Mouse (Mus musculus) activated CD4-positive, CD25-positive, alpha-beta regulatory T cell (primary cell): ENCODE data around the gene Olfr434. TPM values are rescaled to one million over a fixed set of nuclear protein-coding genes. Genes with fewer than 3 reads are reported as not detected.

ENCODE experiments used
- polyA plus RNA-seq, 2 experiments: library from polyadenylated mRNA; unstranded; fragments of 100-300 nt; shearing (Covaris generic); gene quantifications; one replicate each; pipeline ENCODE4 v1.2.1; 2017

The Olfr434 gene
- not detected for polyA plus RNA-seq

DNA sequence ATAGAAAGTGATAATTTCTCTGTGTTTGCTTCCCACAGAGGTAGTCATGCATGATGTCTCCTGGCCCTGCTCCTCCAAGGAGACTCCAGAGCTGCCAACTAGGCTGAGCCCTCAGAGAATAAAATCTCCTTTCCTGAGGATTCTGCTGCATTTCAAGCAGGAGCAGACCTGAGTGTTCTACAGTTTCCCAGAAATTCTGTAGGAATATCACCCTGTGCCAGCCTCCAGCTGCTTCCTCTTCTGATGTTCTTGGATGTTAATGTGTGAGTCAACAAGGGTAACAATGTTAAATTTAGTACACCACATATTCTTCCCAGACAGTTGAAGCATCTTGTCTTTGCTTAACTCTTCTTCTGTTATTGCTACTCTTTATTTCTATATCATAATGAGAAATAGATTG is at the start of gene Olfr434:
Gene Olfr434 (plus strand): TSS at position 149 of the 400 bp plus-strand sequence.

DNA sequence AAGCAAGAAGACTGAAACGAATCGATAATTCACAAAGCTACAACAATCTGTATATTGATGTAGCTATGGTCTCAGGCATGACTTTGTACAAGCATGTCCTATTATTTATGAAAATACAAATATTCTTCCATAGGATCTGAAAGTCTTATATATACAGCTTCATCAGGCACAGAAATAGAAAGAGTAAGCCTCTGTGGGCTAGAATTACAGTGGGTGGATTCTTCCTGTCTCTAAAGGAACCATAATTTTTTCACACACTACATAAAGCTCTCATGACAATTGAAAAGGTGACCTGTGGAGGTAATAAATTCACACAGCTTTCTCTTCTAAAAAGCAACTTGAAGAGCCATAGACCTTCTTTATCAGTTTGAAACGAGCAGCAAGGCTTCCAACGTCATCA is 41.0 kb upstream of the Olfr434 start, which contains the start of gene Olfr13:
Gene Olfr13 (plus strand): TSS at position 301 of the 400 bp plus-strand sequence.

DNA sequence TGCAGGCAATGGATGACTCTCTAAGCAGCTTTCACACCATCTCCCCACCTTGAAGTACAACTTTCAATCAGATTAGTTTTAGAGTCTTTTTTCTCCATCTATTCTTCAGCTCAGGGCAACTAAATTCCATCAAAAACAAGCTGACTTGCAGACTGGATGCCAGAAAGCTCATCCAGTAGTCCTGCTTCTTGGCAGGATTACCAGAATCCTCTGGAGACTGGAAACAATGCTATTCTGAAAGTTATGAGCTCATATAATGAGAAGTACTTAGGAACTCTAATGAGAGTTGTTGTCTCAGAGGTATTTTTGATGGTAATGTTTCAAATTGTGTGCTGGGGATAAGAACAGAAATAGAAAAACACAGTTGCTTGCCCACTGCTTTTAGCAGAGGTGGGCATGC is 16.0 kb upstream of the Olfr434 start, which contains the start of gene Olfr435:
Gene Olfr435 (plus strand): TSS at position 366 of the 400 bp plus-strand sequence.

DNA sequence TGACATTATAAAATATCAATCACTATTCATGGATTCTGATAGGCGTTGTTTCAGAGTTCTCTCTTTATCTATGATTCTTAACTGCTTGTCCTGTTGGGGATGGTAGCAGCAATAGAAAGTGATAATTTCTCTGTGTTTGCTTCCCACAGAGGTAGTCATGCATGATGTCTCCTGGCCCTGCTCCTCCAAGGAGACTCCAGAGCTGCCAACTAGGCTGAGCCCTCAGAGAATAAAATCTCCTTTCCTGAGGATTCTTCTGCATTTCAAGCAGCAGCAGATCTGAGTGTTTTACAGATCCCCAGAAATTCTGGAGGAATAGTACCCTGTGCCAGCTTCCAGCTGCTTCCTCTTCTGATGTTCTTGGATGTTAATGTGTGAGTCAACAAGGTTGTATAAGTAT is 18.4 kb downstream of the Olfr434 start, which contains the start of gene Olfr47:
Gene Olfr47 (plus strand): TSS at position 275 of the 400 bp plus-strand sequence.

DNA sequence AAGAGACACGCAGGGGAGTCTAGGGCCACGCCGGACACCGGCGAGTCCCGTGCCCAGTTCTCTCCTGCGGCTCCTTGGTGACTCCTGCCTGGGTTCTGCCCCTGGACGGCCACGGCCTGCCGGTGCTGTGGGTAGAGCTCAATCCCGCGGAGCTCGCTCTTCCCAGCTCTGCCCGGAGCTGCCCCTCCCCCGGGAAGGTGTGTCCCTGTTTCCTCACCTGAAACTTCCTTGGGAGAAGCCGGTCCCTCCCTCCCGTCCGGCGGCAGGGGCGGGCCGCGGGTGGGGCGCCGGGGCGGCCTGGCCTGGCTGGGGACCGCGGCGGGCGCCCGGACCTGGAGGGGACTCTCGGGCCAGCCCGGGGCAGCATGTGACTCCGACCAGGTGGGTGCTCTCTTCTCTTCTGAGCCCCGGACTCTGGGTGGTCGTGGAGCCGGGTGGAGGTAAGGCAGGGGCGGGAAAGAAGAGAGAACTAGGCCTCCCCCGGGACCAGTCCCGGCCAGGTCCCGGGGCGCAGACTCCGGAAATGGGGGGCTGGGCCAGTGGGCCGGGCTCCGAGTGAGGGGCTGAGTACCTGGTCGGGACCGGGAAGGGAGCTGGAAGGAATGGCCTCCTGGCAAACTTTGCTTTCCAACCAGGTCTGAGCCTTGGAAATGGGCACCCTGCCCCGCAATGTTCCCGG is 52.7 kb downstream of the Olfr434 start, which contains the start of gene Arhgef5:
Gene Arhgef5 (plus strand): TSS at position 220 of the 679 bp plus-strand sequence.

Other genes starting within 250 kb of the Olfr434 start
- under 1 TPM in 1 of 2 experiments, not detected in 1; 0.25 TPM for gene Olfr441, start 106.7 kb upstream of the Olfr434 start, polyA plus RNA-seq
- under 1 TPM in 1 of 2 experiments, not detected in 1; 0.18 TPM for gene Olfr237-ps1, start 66.5 kb upstream of the Olfr434 start, polyA plus RNA-seq
- gene Olfr437, start 49.7 kb upstream of the Olfr434 start, polyA plus RNA-seq = not detected
- not detected for gene Olfr13, start 40.9 kb upstream of the Olfr434 start, polyA plus RNA-seq
- not detected for gene Olfr435, start 15.9 kb upstream of the Olfr434 start, polyA plus RNA-seq
- gene Olfr47, start 18.5 kb downstream of the Olfr434 start, polyA plus RNA-seq = not detected
- gene Arhgef5, start 52.6 kb downstream of the Olfr434 start, polyA plus RNA-seq = 1 to 10 TPM in 1 of 2 experiments, under 1 TPM in 1; 0.45 to 2.3 TPM
- gene Nobox, start 96.5 kb downstream of the Olfr434 start, polyA plus RNA-seq = not detected